Mouse (Mus musculus) heart, embryonic 12.5 days (tissue): ENCODE measurements around the gene Hmgxb4. TPM values are rescaled to one million over a fixed set of nuclear protein-coding genes. Genes with fewer than 3 reads are reported as not detected.
A peak's percentile ranks its signal among the peaks of the same experiment; 100 is the strongest.

Experiments
- ATAC-seq: fragments of 200-750 bp; cut with Nextera tagmentation; 2 replicates; pipeline ENCODE4 v1.8.0; 2017; ENCODE audit warnings: moderate TSS enrichment, moderate library complexity; ENCODE audit not compliant: insufficient number of reproducible peaks, low FRiP score
- H3K27ac ChIP-seq: fragments of 300-500 bp; sonication (generic); 2 replicates; pipeline ENCODE4 v1.5.1; 2016; ENCODE audit warnings: mild to moderate bottlenecking, moderate library complexity; ENCODE audit not compliant: poor library complexity, severe bottlenecking
- H3K27me3 ChIP-seq: fragments of 300-500 bp; sonication (generic); replicated peaks from 2 replicates; pipeline ENCODE4 v1.6.1; 2016; ENCODE audit warnings: mild to moderate bottlenecking, moderate library complexity
- H3K36me3 ChIP-seq: fragments of 300-500 bp; sonication (generic); 2 replicates; pipeline ENCODE4 v1.6.1; 2016; ENCODE audit warnings: mild to moderate bottlenecking, moderate library complexity
- H3K4me1 ChIP-seq: fragments of 300-500 bp; sonication (generic); replicated peaks from 2 replicates; pipeline ENCODE4 v1.6.1; 2016; ENCODE audit warnings: mild to moderate bottlenecking
- H3K4me2 ChIP-seq: fragments of 300-500 bp; sonication (generic); 2 replicates; pipeline ENCODE4 v1.6.1; 2016; ENCODE audit warnings: mild to moderate bottlenecking, moderate library complexity
- H3K4me3 ChIP-seq: fragments of 300-500 bp; sonication (generic); 2 replicates; pipeline ENCODE4 v1.5.1; 2016; ENCODE audit warnings: mild to moderate bottlenecking
- H3K9ac ChIP-seq: fragments of 300-500 bp; sonication (generic); 2 replicates; pipeline ENCODE4 v1.6.1; 2016; ENCODE audit warnings: mild to moderate bottlenecking, moderate library complexity
- H3K9me3 ChIP-seq: fragments of 300-500 bp; sonication (generic); replicated peaks from 2 replicates; pipeline ENCODE4 v1.6.1; 2016; ENCODE audit warnings: mild to moderate bottlenecking, moderate library complexity
- WGBS: fragments of 180-500 bp; shearing (Covaris S2); methylation state at CpG from one replicate; pipeline ENCODE4 v1.1.7; 2016; 5-methylcytosine and 5-hydroxymethylcytosine counted together
- polyA plus RNA-seq: library from polyadenylated mRNA; unstranded; fragments of >200 nt; fragmentation: Nextera tagmentation; extraction: Ambion mirVana; gene quantifications from 2 replicates; pipeline ENCODE4 v1.2.1, GENCODE M21; 2016

Hmgxb4 gene
- polyA plus RNA-seq, 1 experiment from 2014 or later = 28.4 TPM

DNA sequence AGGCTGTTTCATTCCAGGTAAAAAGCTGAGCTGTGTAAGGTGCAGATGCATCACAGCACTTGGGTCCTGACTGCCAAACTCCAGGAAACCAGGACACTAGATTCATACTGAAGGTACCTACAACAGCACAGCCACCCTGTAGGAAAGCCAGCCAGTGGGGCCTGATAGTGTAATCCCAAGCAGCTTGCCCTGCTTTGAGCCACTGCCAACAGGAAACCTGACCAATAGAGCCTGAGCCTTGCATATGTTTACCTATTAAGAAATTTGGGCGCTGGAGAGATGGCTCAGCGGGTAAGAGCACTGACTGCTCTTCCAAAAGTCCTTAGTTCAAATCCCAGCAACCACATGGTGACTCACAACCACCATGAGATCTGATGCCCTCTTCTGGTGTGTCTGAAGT, 49.0 kb downstream of the Hmgxb4 start:
- Histone ChIP-seq H3K4me3 (no peak overlapping the region), H3K36me3 (no peaks in the 10 kb centered on the region), H3K4me1 (peaks cover 59% of the 10 kb centered on the region), H3K27ac (no peak overlapping the region), H3K9ac (no peak overlapping the region), H3K27me3 (no peaks in the 10 kb centered on the region), H3K4me2 (no peak overlapping the region), H3K9me3 (no peaks in the 10 kb centered on the region)
- ATAC-seq = no peak
- WGBS = 85% methylated on average over 2 of the region's 2 CpGs

- Histone ChIP-seq H3K4me2 (no peak overlapping the region), H3K27ac (no peak overlapping the region), H3K4me3 (no peak overlapping the region), H3K9ac (no peak overlapping the region), H3K36me3 (no peaks in the 10 kb centered on the region), H3K4me1 (peaks cover 51% of the 10 kb centered on the region), H3K27me3 (no peaks in the 10 kb centered on the region), H3K9me3 (no peaks in the 10 kb centered on the region)
- 74% methylated on average over 1 of the region's 1 CpGs for WGBS
- ATAC-seq = 0 out of 2 replicates have a peak, but pooled peaks have one; percentile 10
Measured at GRCm38 (mm10) chr8:75042974-75043373, 49.8 kb downstream of the Hmgxb4 start.

DNA sequence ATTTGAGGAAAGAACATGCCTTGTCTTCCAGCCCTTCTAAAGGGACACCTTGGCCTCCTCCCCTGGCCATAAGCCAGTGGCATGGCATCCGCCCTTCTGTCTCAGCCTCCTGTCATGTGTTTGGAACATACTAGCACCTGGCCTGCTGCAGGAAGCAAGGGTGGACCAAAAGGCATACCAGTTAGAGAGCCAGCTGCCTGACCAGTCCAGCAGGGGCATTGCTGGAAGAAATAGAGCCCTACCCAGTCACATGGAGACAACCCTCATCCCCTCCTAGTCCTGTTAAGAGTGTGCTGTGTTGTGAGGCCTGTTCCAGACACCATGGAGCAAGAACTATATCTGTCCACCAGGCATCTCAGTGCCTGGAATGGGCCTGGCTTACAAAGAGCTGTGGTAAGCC, 53.1 kb downstream of the Hmgxb4 start:
- Histone ChIP-seq H3K9me3 (no peaks in the 10 kb centered on the region), H3K4me1 (peaks cover 24% of the 10 kb centered on the region), H3K4me3 (no peak overlapping the region), H3K36me3 (peaks cover 5% of the 10 kb centered on the region), H3K9ac (no peak overlapping the region), H3K4me2 (no peak overlapping the region), H3K27me3 (no peaks in the 10 kb centered on the region), H3K27ac (peak overlapping the region; percentile 45)
- WGBS = 69% methylated on average over 1 of the region's 1 CpGs
- ATAC-seq = no peak

GRCm38 (mm10) chr8:75047784-75048183, 54.6 kb downstream of the Hmgxb4 start:
- H3K4me1 ChIP-seq = peaks cover 18% of the 10 kb centered on the region

DNA sequence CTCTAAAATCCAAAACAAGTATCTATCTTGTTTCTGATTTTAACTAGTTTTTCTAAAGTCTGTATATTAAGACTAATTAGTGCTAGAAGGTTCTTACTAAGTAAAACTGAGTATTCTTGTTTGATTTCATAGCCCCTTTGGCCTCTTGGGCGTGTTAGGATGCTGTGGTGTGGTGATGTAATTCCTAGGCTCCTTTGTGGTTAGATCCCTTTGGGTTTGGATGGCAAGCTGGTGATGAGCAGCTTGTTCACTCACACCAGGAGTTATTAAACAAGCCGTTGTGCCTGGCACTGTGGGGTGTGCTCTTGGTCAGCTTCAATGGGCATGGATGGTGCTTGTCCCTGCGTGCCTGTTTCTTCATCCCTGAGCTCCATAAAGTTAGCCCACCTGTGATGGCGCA, 60.2 kb downstream of the Hmgxb4 start:
- no peak for ATAC-seq
- H3K4me1 ChIP-seq = peaks cover 5% of the 10 kb centered on the region; the same call in 1 of the 2 replicates
- 85% methylated on average over 4 of the region's 4 CpGs for WGBS
- no peaks in the 10 kb centered on the region for H3K27me3 ChIP-seq
- no peak overlapping the region for H3K27ac ChIP-seq
- no peak overlapping the region for H3K4me3 ChIP-seq
- H3K4me2 ChIP-seq = no peak overlapping the region
- H3K9me3 ChIP-seq = no peaks in the 10 kb centered on the region
- peaks cover 29% of the 10 kb centered on the region for H3K36me3 ChIP-seq
- H3K9ac ChIP-seq = no peak overlapping the region

More at GRCm38 (mm10) chr8:75047784-75048183, 54.6 kb downstream of the Hmgxb4 start:
- H3K4me2 ChIP-seq = no peak overlapping the region
- H3K36me3 ChIP-seq = peaks cover 12% of the 10 kb centered on the region
- ATAC-seq = no peak
- H3K4me3 ChIP-seq = no peak overlapping the region
- no peaks in the 10 kb centered on the region for H3K27me3 ChIP-seq
- no peak overlapping the region for H3K27ac ChIP-seq
- H3K9me3 ChIP-seq = no peaks in the 10 kb centered on the region
- no peak overlapping the region for H3K9ac ChIP-seq
- WGBS = 88% methylated on average over 3 of the region's 3 CpGs

DNA sequence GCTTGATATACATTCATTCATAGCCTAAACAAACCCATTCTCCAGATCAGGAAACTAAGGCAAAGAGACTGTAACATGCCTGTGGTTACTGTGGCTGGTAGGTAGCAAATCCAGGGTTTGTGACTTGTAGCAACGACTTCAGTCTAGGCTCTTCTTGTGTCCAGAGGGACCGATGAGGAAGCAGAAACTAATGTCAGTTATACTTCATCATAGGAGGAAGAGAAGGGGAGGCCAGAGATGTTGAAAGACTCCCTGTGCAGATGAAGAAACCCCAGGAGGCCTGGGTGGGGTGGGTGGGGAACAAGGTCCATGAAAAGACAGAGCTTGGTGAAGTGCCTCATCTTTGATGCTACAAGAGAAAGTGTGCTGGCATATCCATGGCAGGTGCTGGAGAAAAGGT, 62.5 kb downstream of the Hmgxb4 start:
- Histone ChIP-seq H3K4me1 (peaks cover 5% of the 10 kb centered on the region; the same call in 1 of the 2 replicates), H3K27me3 (no peaks in the 10 kb centered on the region), H3K9me3 (no peaks in the 10 kb centered on the region), H3K4me3 (no peak overlapping the region), H3K36me3 (peaks cover 48% of the 10 kb centered on the region), H3K4me2 (no peak overlapping the region), H3K27ac (no peak overlapping the region), H3K9ac (no peak overlapping the region)
- ATAC-seq = no peak
- WGBS = 89% methylated on average over 2 of the region's 2 CpGs

GRCm38 (mm10) chr8:75060022-75060421, 66.9 kb downstream of the Hmgxb4 start:
- no peak overlapping the region for H3K4me3 ChIP-seq
- H3K9me3 ChIP-seq = no peaks in the 10 kb centered on the region
- H3K4me2 ChIP-seq = no peak overlapping the region
- 76% methylated on average over 6 of the region's 6 CpGs for WGBS
- H3K27ac ChIP-seq = no peak overlapping the region
- no peak for ATAC-seq
- no peaks in the 10 kb centered on the region for H3K27me3 ChIP-seq
- peaks cover 7% of the 10 kb centered on the region; the same call in 1 of the 2 replicates for H3K4me1 ChIP-seq
- no peak overlapping the region for H3K9ac ChIP-seq
- H3K36me3 ChIP-seq = peaks cover 56% of the 10 kb centered on the region

- Histone ChIP-seq H3K9me3 (no peaks in the 10 kb centered on the region), H3K4me2 (no peak overlapping the region), H3K27ac (no peak overlapping the region), H3K9ac (no peak overlapping the region), H3K27me3 (no peaks in the 10 kb centered on the region), H3K4me3 (no peak overlapping the region), H3K36me3 (peaks cover 64% of the 10 kb centered on the region), H3K4me1 (peaks cover 7% of the 10 kb centered on the region; the same call in 1 of the 2 replicates)
- 66% methylated on average over 2 of the region's 2 CpGs for WGBS
- no peak for ATAC-seq
Measured at GRCm38 (mm10) chr8:75060815-75061214, 67.7 kb downstream of the Hmgxb4 start.

- Histone ChIP-seq H3K27ac (no peak overlapping the region), H3K9ac (no peak overlapping the region), H3K4me3 (no peak overlapping the region), H3K36me3 (peaks cover 71% of the 10 kb centered on the region), H3K9me3 (no peaks in the 10 kb centered on the region), H3K4me2 (no peak overlapping the region), H3K4me1 (peaks cover 7% of the 10 kb centered on the region; the same call in 1 of the 2 replicates), H3K27me3 (no peaks in the 10 kb centered on the region)
- no peak for ATAC-seq
- 66% methylated on average over 3 of the region's 3 CpGs for WGBS
Measured at GRCm38 (mm10) chr8:75063290-75063689, 70.1 kb downstream of the Hmgxb4 start.

GRCm38 (mm10) chr8:75064790-75065189, 71.6 kb downstream of the Hmgxb4 start:
- no peak overlapping the region for H3K27ac ChIP-seq
- no peaks in the 10 kb centered on the region for H3K9me3 ChIP-seq
- H3K9ac ChIP-seq = no peak overlapping the region
- no peak overlapping the region for H3K4me2 ChIP-seq
- peaks cover 56% of the 10 kb centered on the region for H3K36me3 ChIP-seq
- WGBS = 82% methylated on average over 3 of the region's 3 CpGs
- H3K4me3 ChIP-seq = no peak overlapping the region
- ATAC-seq = no peak
- peaks cover 7% of the 10 kb centered on the region; the same call in 1 of the 2 replicates for H3K4me1 ChIP-seq
- H3K27me3 ChIP-seq = no peaks in the 10 kb centered on the region

- H3K4me3 ChIP-seq = no peak overlapping the region
- H3K27me3 ChIP-seq = no peaks in the 10 kb centered on the region
- peaks cover 44% of the 10 kb centered on the region for H3K36me3 ChIP-seq
Measured at GRCm38 (mm10) chr8:75067287-75067686, 74.1 kb downstream of the Hmgxb4 start.

DNA sequence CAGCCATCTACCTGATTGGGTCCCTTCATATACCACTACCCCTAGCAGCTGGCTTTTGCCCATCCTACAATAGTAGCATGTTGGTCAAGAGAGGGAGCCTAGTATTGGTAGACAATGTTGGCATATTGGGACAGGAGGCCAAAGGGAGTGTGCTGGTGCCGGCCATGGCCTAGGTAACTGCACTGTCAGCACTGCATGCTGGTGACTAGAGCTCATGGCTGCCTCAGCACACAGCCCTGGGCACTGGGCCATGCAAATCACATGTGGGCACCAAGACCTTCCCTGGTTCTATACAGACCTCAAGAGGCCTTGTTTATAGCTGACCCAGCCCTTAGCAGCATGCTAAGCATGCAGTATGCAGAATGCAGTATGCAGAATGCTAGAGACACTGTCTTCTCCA, 77.1 kb downstream of the Hmgxb4 start:
- no peaks in the 10 kb centered on the region for H3K9me3 ChIP-seq
- H3K4me3 ChIP-seq = no peak overlapping the region
- WGBS = 83% methylated on average over 1 of the region's 1 CpGs
- H3K4me2 ChIP-seq = no peak overlapping the region
- ATAC-seq = no peak
- peaks cover 25% of the 10 kb centered on the region for H3K36me3 ChIP-seq
- no peak overlapping the region for H3K9ac ChIP-seq
- H3K27me3 ChIP-seq = no peaks in the 10 kb centered on the region
- H3K4me1 ChIP-seq = no peaks in the 10 kb centered on the region
- no peak overlapping the region for H3K27ac ChIP-seq

More at GRCm38 (mm10) chr8:75067287-75067686, 74.1 kb downstream of the Hmgxb4 start:
- Histone ChIP-seq H3K4me2 (no peak overlapping the region), H3K4me1 (peaks cover 7% of the 10 kb centered on the region; the same call in 1 of the 2 replicates), H3K9ac (no peak overlapping the region), H3K9me3 (no peaks in the 10 kb centered on the region), H3K27ac (no peak overlapping the region)
- ATAC-seq = no peak
- 55% methylated on average over 6 of the region's 6 CpGs for WGBS
